Mouse (Mus musculus) heart, postnatal 10 days (tissue): Measurements from ENCODE around the gene Nos2. TPM values are rescaled to one million over a fixed set of nuclear protein-coding genes. Genes with fewer than 3 reads are reported as not detected.

Source experiments
- total RNA-seq, 2 experiments: library from RNA; stranded (reverse); gene quantifications; 2 replicates each; pipeline ENCODE4 v1.2.3; 2021

The Nos2 gene
- total RNA-seq, 2 experiments from 2014 or later, result 7.3 to 11.1 TPM

Other genes starting within 250 kb of the Nos2 start
- 10 to 100 TPM; 17.2 to 18.5 TPM for gene Nlk, start 223.4 kb upstream of the Nos2 start, total RNA-seq
- 10 to 100 TPM; 18.0 to 18.4 TPM for gene Ccnq, start 169.1 kb upstream of the Nos2 start, total RNA-seq
- gene Lyrm9, start 94.2 kb upstream of the Nos2 start, total RNA-seq, result 10 to 100 TPM; 28.3 to 34.3 TPM
- 10 to 100 TPM; 49.5 to 50.5 TPM for gene Lgals9, start 64.2 kb downstream of the Nos2 start, total RNA-seq
- gene Ksr1, start 225.6 kb downstream of the Nos2 start, total RNA-seq, result 10 to 100 TPM; 10.4 to 11.9 TPM